Mouse (Mus musculus) lung, adult 10 weeks (tissue): Measurements from ENCODE around the gene Psmg3. TPM values are rescaled to one million over a fixed set of nuclear protein-coding genes. Genes with fewer than 3 reads are reported as not detected.

Source experiments
- polyA plus RNA-seq: library from polyadenylated mRNA; stranded (reverse); fragments of 350-450 nt; fragmentation: Illumina TruSeq; extraction: RNeasy Lipid Tissue Mini Kit (QIAGEN cat#74804); gene quantifications from one replicate; pipeline ENCODE4 v1.2.3, GENCODE M21; 2014; ENCODE audit warnings: low read depth, low replicate concordance; ENCODE audit not compliant: insufficient read depth

The Psmg3 gene
- 36.2 TPM for polyA plus RNA-seq

GRCm38 (mm10) chr5:139826357-139827055 lies at the start of gene Psmg3, which contains the start of gene Gm26938:
TSS of gene Psmg3 (minus strand) at chr5:139826885.
TSS of gene Gm26938 (minus strand) at chr5:139826407.

GRCm38 (mm10) chr5:139819538-139820181 lies 7.0 kb downstream of the Psmg3 start, which contains the start of gene Tmem184a:
TSS of gene Tmem184a (minus strand) at chr5:139819917.

GRCm38 (mm10) chr5:139791227-139792158 lies 35.2 kb downstream of the Psmg3 start, which contains the start of gene Mafk:
TSS of gene Mafk (plus strand) at chr5:139791513.

GRCm38 (mm10) chr5:139775216-139775926 lies 51.3 kb downstream of the Psmg3 start, which contains the start of gene Ints1:
TSS of gene Ints1 (minus strand) at chr5:139775674.

Other genes with a start within 250 kb of the Psmg3 start
- gene Micall2, start 90.5 kb downstream of the Psmg3 start, polyA plus RNA-seq, result 1.8 TPM
- gene Ints1, start 51.2 kb downstream of the Psmg3 start, polyA plus RNA-seq, result 14.8 TPM
- 36.4 TPM for gene Mafk, start 35.4 kb downstream of the Psmg3 start, polyA plus RNA-seq
- 11.5 TPM for gene Tmem184a, start 7.0 kb downstream of the Psmg3 start, polyA plus RNA-seq
- not detected for gene Gm26938, start 478 bp downstream of the Psmg3 start, polyA plus RNA-seq
- 2.4 TPM for gene Elfn1, start 81.1 kb upstream of the Psmg3 start, polyA plus RNA-seq